Mouse (Mus musculus) megakaryocyte, embryonic 14.5 days (primary cell): ENCODE data around the gene Map4k2.
"Not testable (repeated sequence)": the region's sequence is repeated elsewhere in the genome, so short reads cannot be mapped to it uniquely, and the experiment has no call there.

Source experiments
- FLI1 ChIP-seq: IDR thresholded peaks from 2 replicates; pipeline ENCODE4 v1.6.1; 2012; ENCODE audit warnings: low read length, inconsistent platforms, mixed read lengths
- GATA1 ChIP-seq: IDR thresholded peaks from 3 replicates; pipeline ENCODE4 v1.6.1; 2012; ENCODE audit warnings: mixed read lengths, low read length, inconsistent platforms, borderline replicate concordance

- TF ChIP-seq GATA1, FLI1: not testable (repeated sequence)
Measured at GRCm38 (mm10) chr19:6311783-6312182, 29.2 kb upstream of the Map4k2 start.
